Mouse (Mus musculus) heart, embryonic 14.5 days (tissue): ENCODE data around the gene Bsdc1. TPM values are rescaled to one million over a fixed set of nuclear protein-coding genes. Genes with fewer than 3 reads are reported as not detected.

Source experiments
- ATAC-seq: fragments of 200-750 bp; cut with Nextera tagmentation; 2 replicates; pipeline ENCODE4 v1.8.0; 2017; ENCODE audit warnings: low read depth, moderate TSS enrichment; ENCODE audit not compliant: insufficient number of reproducible peaks, insufficient read depth, low FRiP score
- H3K27ac ChIP-seq, 2 experiments: fragments of 200-500 bp in 1 of 2; fragments of 300-500 bp in 1 of 2; sonication (generic) in 1 of 2; replicated peaks in 1 of 2; 2 replicates each; pipeline ENCODE4 v1.5.1; 2012 to 2014; ENCODE audit warnings: low read depth in 2 of 2, low read length in 2 of 2, control low read depth in 1 of 2, mild to moderate bottlenecking in 1 of 2, mixed read lengths in 1 of 2; ENCODE audit not compliant: control insufficient read depth in 1 of 2, insufficient read depth in 1 of 2
- H3K27me3 ChIP-seq: fragments of 300-500 bp; sonication (generic); 2 replicates; pipeline ENCODE4 v1.6.1; 2014; ENCODE audit warnings: mild to moderate bottlenecking, low read length, control low read depth; ENCODE audit not compliant: control insufficient read depth, insufficient read depth
- H3K36me3 ChIP-seq: fragments of 300-500 bp; sonication (generic); 2 replicates; pipeline ENCODE4 v1.6.1; 2014; ENCODE audit warnings: mild to moderate bottlenecking, control low read depth, low read length, mixed read lengths; ENCODE audit not compliant: control insufficient read depth, insufficient read depth
- H3K4me1 ChIP-seq, 2 experiments: fragments of 200-500 bp in 1 of 2; fragments of 300-500 bp in 1 of 2; sonication (generic) in 1 of 2; 2 replicates each; pipeline ENCODE4 v1.6.1; 2012 to 2014; ENCODE audit warnings: low read length in 2 of 2, control low read depth in 1 of 2, mixed read lengths in 1 of 2; ENCODE audit not compliant: control insufficient read depth in 2 of 2, insufficient read depth in 2 of 2
- H3K4me2 ChIP-seq: fragments of 300-500 bp; sonication (generic); 2 replicates; pipeline ENCODE4 v1.6.1; 2014; ENCODE audit warnings: mild to moderate bottlenecking, low read length
- H3K4me3 ChIP-seq, 2 experiments: fragments of 200-500 bp in 1 of 2; fragments of 300-500 bp in 1 of 2; sonication (generic) in 1 of 2; 2 replicates each; pipeline ENCODE4 v1.5.1; 2012 to 2014; ENCODE audit warnings: low read length in 2 of 2, mild to moderate bottlenecking in 2 of 2, control low read depth in 1 of 2, low read depth in 1 of 2, moderate library complexity in 1 of 2; ENCODE audit not compliant: control insufficient read depth in 1 of 2, insufficient read depth in 1 of 2
- H3K9ac ChIP-seq: fragments of 300-500 bp; sonication (generic); 2 replicates; pipeline ENCODE4 v1.6.1; 2014; ENCODE audit warnings: mild to moderate bottlenecking, low read length
- H3K9me3 ChIP-seq: fragments of 300-500 bp; sonication (generic); 2 replicates; pipeline ENCODE4 v1.6.1; 2016; ENCODE audit warnings: low read length, control low read depth; ENCODE audit not compliant: control insufficient read depth
- WGBS: fragments of 180-500 bp; shearing (Covaris S2); extraction: QIAGEN DNeasy Blood & Tissue Kit; methylation state at CpG from one replicate; pipeline ENCODE4 v1.1.7; 2014; 5-methylcytosine and 5-hydroxymethylcytosine counted together
- polyA plus RNA-seq: library from polyadenylated mRNA; unstranded; fragments of >200 nt; fragmentation: Nextera tagmentation; extraction: Ambion mirVana; gene quantifications from 2 replicates; pipeline ENCODE4 v1.2.1, GENCODE M21; 2014

Bsdc1 gene
- polyA plus RNA-seq, 1 experiment from 2014 or later, result 25.5 TPM

GRCm38 (mm10) chr4:129500607-129501566 is 39.5 kb downstream of the Bsdc1 start:
- H3K36me3 ChIP-seq, result no peaks in the 10 kb centered on the region
- peak overlapping the region; percentile 63 for H3K4me2 ChIP-seq
- 2% methylated on average over 48 of the region's 49 CpGs for WGBS
- no peaks in the 10 kb centered on the region for H3K9me3 ChIP-seq
- peak overlapping the region; percentile 84 for H3K9ac ChIP-seq
- peak overlapping the region; percentile 87 to 95 for H3K27ac ChIP-seq
- peaks cover 41 to 44% of the 10 kb centered on the region in 2 experiments for H3K4me1 ChIP-seq
- H3K4me3 ChIP-seq, result peak overlapping the region; percentile 58 to 77
- H3K27me3 ChIP-seq, result no peaks in the 10 kb centered on the region
- peak; percentile 84 for ATAC-seq

- no peak overlapping the region for H3K4me3 ChIP-seq
- peak overlapping the region; percentile 8; the same call in 1 of the 2 replicates for H3K9ac ChIP-seq
- H3K9me3 ChIP-seq, result no peaks in the 10 kb centered on the region
- H3K4me1 ChIP-seq, result peaks cover 37 to 44% of the 10 kb centered on the region in 2 experiments
- H3K27me3 ChIP-seq, result no peaks in the 10 kb centered on the region
- H3K4me2 ChIP-seq, result no peak overlapping the region
- H3K36me3 ChIP-seq, result no peaks in the 10 kb centered on the region
- peak overlapping the region in 1 of 2 experiments; percentile 28; a peak in 1 of 4 replicates for H3K27ac ChIP-seq
- ATAC-seq, result no peak
- WGBS, result 37% methylated on average over 9 of the region's 9 CpGs
Observed at GRCm38 (mm10) chr4:129502327-129502888, 41.0 kb downstream of the Bsdc1 start.

GRCm38 (mm10) chr4:129502901-129503444 is 41.6 kb downstream of the Bsdc1 start:
- Histone ChIP-seq H3K4me3 (no peak overlapping the region), H3K4me2 (no peak overlapping the region), H3K36me3 (no peaks in the 10 kb centered on the region), H3K9me3 (no peaks in the 10 kb centered on the region), H3K9ac (0 out of 2 replicates have a peak overlapping the region, but pooled peaks have one; percentile 8), H3K27me3 (no peaks in the 10 kb centered on the region), H3K4me1 (peaks cover 39 to 48% of the 10 kb centered on the region in 2 experiments), H3K27ac (0 out of 4 replicates have a peak overlapping the region, but pooled peaks of 1 of the 2 experiments have one; percentile 28)
- WGBS, result 54% methylated on average over 11 of the region's 11 CpGs
- ATAC-seq, result no peak

DNA sequence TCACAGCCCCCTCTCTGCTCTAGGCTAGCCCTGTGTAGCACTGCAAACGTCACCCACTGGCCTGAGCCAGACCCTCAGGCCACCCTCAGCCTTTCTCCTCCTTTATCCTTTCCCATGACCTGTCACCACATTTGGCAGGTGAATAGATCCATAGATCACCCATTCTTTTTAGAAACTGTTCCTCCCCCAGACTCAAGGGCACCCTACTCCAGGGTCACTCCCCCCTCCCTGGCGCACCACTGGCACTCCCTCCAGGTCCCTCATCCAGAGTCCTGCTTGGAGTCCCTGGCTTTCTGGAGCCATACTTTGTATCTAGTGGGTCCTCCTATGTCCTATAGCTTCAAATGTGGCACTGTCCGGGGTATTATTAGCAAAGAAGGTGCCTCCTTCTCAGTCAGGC is 44.1 kb downstream of the Bsdc1 start:
- H3K27me3 ChIP-seq, result no peaks in the 10 kb centered on the region
- H3K4me2 ChIP-seq, result no peak overlapping the region
- 90% methylated on average over 3 of the region's 3 CpGs for WGBS
- H3K27ac ChIP-seq, result no peak overlapping the region
- no peak overlapping the region for H3K4me3 ChIP-seq
- no peaks in the 10 kb centered on the region for H3K36me3 ChIP-seq
- peaks cover 39 to 51% of the 10 kb centered on the region in 2 experiments for H3K4me1 ChIP-seq
- no peak for ATAC-seq
- no peak overlapping the region for H3K9ac ChIP-seq
- H3K9me3 ChIP-seq, result no peaks in the 10 kb centered on the region

- Histone ChIP-seq H3K9ac (0 out of 2 replicates have a peak overlapping the region, but pooled peaks have one; percentile 9), H3K4me2 (no peak overlapping the region; the same call in 1 of the 2 replicates), H3K4me1 (peaks cover 37 to 38% of the 10 kb centered on the region in 2 experiments), H3K4me3 (no peak overlapping the region), H3K36me3 (no peaks in the 10 kb centered on the region), H3K27me3 (no peaks in the 10 kb centered on the region), H3K9me3 (no peaks in the 10 kb centered on the region), H3K27ac (peak overlapping the region in 1 of 2 experiments; percentile 50; a peak in 1 of 4 replicates)
- 50% methylated on average over 9 of the region's 10 CpGs for WGBS
- ATAC-seq, result no peak
Observed at GRCm38 (mm10) chr4:129507434-129508236, 46.3 kb downstream of the Bsdc1 start.

DNA sequence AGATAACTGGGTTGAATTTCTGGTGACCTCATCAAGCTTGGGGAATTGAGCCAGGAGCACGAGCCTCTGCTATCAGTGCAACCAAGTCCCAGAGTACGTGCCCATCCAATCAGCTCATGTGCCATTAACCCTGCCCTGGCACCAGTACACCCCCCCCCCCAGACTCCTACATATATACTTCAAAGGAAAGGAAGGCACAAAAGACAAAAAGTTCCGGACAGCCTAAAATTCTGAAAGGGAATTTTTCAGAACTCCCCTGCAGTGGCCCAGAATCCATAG is 46.8 kb downstream of the Bsdc1 start:
- H3K36me3 ChIP-seq, result no peaks in the 10 kb centered on the region
- 22% methylated on average over 3 of the region's 3 CpGs for WGBS
- H3K4me1 ChIP-seq, result peaks cover 35% of the 10 kb centered on the region in 2 experiments
- H3K9ac ChIP-seq, result no peak overlapping the region
- no peak overlapping the region for H3K4me3 ChIP-seq
- no peaks in the 10 kb centered on the region for H3K27me3 ChIP-seq
- H3K27ac ChIP-seq, result peak overlapping the region in 1 of 2 experiments; percentile 50; a peak in 2 of 4 replicates
- no peak overlapping the region; the same call in 1 of the 2 replicates for H3K4me2 ChIP-seq
- peak; percentile 37; the same call in 1 of the 2 replicates for ATAC-seq
- no peaks in the 10 kb centered on the region for H3K9me3 ChIP-seq
